Mouse (Mus musculus) intestine, embryonic 15.5 days (tissue): ENCODE results near the gene Hoxb5. TPM values are rescaled to one million over a fixed set of nuclear protein-coding genes. Genes with fewer than 3 reads are reported as not detected.
A peak's percentile ranks its signal among the peaks of the same experiment; 100 is the strongest.

Experiments
- ATAC-seq: fragments of 200-750 bp; cut with Nextera tagmentation; 2 replicates; pipeline ENCODE4 v1.8.0; 2017; ENCODE audit warnings: moderate TSS enrichment, moderate library complexity
- H3K27ac ChIP-seq: fragments of 300-500 bp; sonication (generic); 2 replicates; pipeline ENCODE4 v1.5.1; 2015; ENCODE audit warnings: mild to moderate bottlenecking, inconsistent platforms
- H3K27me3 ChIP-seq: fragments of 300-500 bp; sonication (generic); replicated peaks from 2 replicates; pipeline ENCODE4 v1.6.1; 2015; ENCODE audit warnings: inconsistent platforms
- H3K36me3 ChIP-seq: fragments of 300-500 bp; sonication (generic); 2 replicates; pipeline ENCODE4 v1.6.1; 2015; ENCODE audit warnings: inconsistent platforms
- H3K4me1 ChIP-seq: fragments of 300-500 bp; sonication (generic); replicated peaks from 2 replicates; pipeline ENCODE4 v1.6.1; 2015; ENCODE audit warnings: inconsistent platforms
- H3K4me2 ChIP-seq: fragments of 300-500 bp; sonication (generic); replicated peaks from 2 replicates; pipeline ENCODE4 v1.6.1; 2015; ENCODE audit warnings: mild to moderate bottlenecking, inconsistent platforms
- H3K4me3 ChIP-seq: fragments of 300-500 bp; sonication (generic); replicated peaks from 2 replicates; pipeline ENCODE4 v1.5.1; 2015; ENCODE audit warnings: inconsistent platforms
- H3K9ac ChIP-seq: fragments of 300-500 bp; sonication (generic); 2 replicates; pipeline ENCODE4 v1.6.1; 2015; ENCODE audit warnings: inconsistent platforms
- H3K9me3 ChIP-seq: fragments of 300-500 bp; sonication (generic); 2 replicates; pipeline ENCODE4 v1.6.1; 2016; ENCODE audit warnings: inconsistent platforms
- WGBS: fragments of 180-500 bp; shearing (Covaris S2); methylation state at CpG from one replicate; pipeline ENCODE4 v1.1.7; 2015; 5-methylcytosine and 5-hydroxymethylcytosine counted together
- polyA plus RNA-seq: library from polyadenylated mRNA; unstranded; fragments of >200 nt; fragmentation: Nextera tagmentation; extraction: Ambion mirVana; gene quantifications from 2 replicates; pipeline ENCODE4 v1.2.1, GENCODE M21; 2015

Gene Hoxb5
- polyA plus RNA-seq, result 27.2 and 31.3 TPM in 2 replicates

GRCm38 (mm10) chr11:96303151-96304099 lies at the start of gene Hoxb5:
Gene Hoxb5, plus strand, starts transcription at chr11:96303336.
- WGBS, result 1% methylated on average over 69 of the region's 69 CpGs
- Histone ChIP-seq H3K4me2 (peak within 1 kb of the TSS; percentile 81), H3K9ac (peak within 1 kb of the TSS; percentile 70), H3K4me1 (peaks cover 45% of the 10 kb centered on the region), H3K36me3 (no peaks in the 10 kb centered on the region), H3K27ac (peak within 1 kb of the TSS; percentile 90), H3K27me3 (peaks cover 37% of the 10 kb centered on the region), H3K9me3 (no peaks in the 10 kb centered on the region), H3K4me3 (peak within 1 kb of the TSS; percentile 46)
- ATAC-seq, result peak; percentile 62

GRCm38 (mm10) chr11:96254221-96254620 lies 48.9 kb upstream of the Hoxb5 start:
- no peak overlapping the region for H3K27ac ChIP-seq
- peaks cover 93% of the 10 kb centered on the region for H3K27me3 ChIP-seq

GRCm38 (mm10) chr11:96255111-96255995 lies 47.8 kb upstream of the Hoxb5 start:
- Histone ChIP-seq H3K4me2 (peak overlapping the region; percentile 36), H3K9ac (no peak overlapping the region), H3K27ac (no peak overlapping the region), H3K9me3 (no peaks in the 10 kb centered on the region), H3K27me3 (peaks cover 93% of the 10 kb centered on the region), H3K4me1 (peaks cover 8% of the 10 kb centered on the region; the same call in 1 of the 2 replicates), H3K36me3 (no peaks in the 10 kb centered on the region), H3K4me3 (0 out of 2 replicates have a peak overlapping the region, but pooled peaks have one; percentile 4)
- WGBS, result 3% methylated on average over 39 of the region's 39 CpGs
- ATAC-seq, result no peak

More at GRCm38 (mm10) chr11:96254221-96254620, 48.9 kb upstream of the Hoxb5 start:
- 4% methylated on average over 11 of the region's 11 CpGs for WGBS
- Histone ChIP-seq H3K4me2 (peak overlapping the region; percentile 37), H3K36me3 (no peaks in the 10 kb centered on the region), H3K9ac (no peak overlapping the region), H3K9me3 (no peaks in the 10 kb centered on the region), H3K4me3 (no peak overlapping the region), H3K4me1 (peaks cover 5% of the 10 kb centered on the region; the same call in 1 of the 2 replicates)
- no peak for ATAC-seq

- Histone ChIP-seq H3K27ac (no peak overlapping the region), H3K27me3 (peaks cover 93% of the 10 kb centered on the region), H3K4me3 (no peak overlapping the region), H3K4me2 (no peak overlapping the region), H3K9me3 (no peaks in the 10 kb centered on the region), H3K9ac (no peak overlapping the region), H3K36me3 (no peaks in the 10 kb centered on the region), H3K4me1 (peaks cover 10% of the 10 kb centered on the region; the same call in 1 of the 2 replicates)
- WGBS, result 4% methylated on average over 14 of the region's 14 CpGs
- ATAC-seq, result no peak
Measured at GRCm38 (mm10) chr11:96255996-96256445, 47.1 kb upstream of the Hoxb5 start.

GRCm38 (mm10) chr11:96257141-96257540 lies 46.0 kb upstream of the Hoxb5 start:
- H3K4me2 ChIP-seq, result no peak overlapping the region
- H3K27ac ChIP-seq, result no peak overlapping the region
- H3K36me3 ChIP-seq, result no peaks in the 10 kb centered on the region
- no peak overlapping the region for H3K4me3 ChIP-seq
- ATAC-seq, result no peak
- no peak overlapping the region for H3K9ac ChIP-seq
- H3K4me1 ChIP-seq, result peaks cover 7% of the 10 kb centered on the region; the same call in 1 of the 2 replicates
- peaks cover 94% of the 10 kb centered on the region for H3K27me3 ChIP-seq
- WGBS, result 33% methylated on average over 2 of the region's 2 CpGs
- H3K9me3 ChIP-seq, result no peaks in the 10 kb centered on the region

- Histone ChIP-seq H3K9ac (no peak overlapping the region), H3K4me3 (no peak overlapping the region), H3K4me1 (peaks cover 12% of the 10 kb centered on the region), H3K27me3 (peaks cover 93% of the 10 kb centered on the region), H3K4me2 (no peak overlapping the region), H3K27ac (no peak overlapping the region), H3K36me3 (no peaks in the 10 kb centered on the region), H3K9me3 (no peaks in the 10 kb centered on the region)
- ATAC-seq, result peak; percentile 26; the same call in 1 of the 2 replicates
- WGBS, result 16% methylated on average over 2 of the region's 2 CpGs
Measured at GRCm38 (mm10) chr11:96259038-96259437, 44.1 kb upstream of the Hoxb5 start.

- whole genome bisulfite sequencing, result 14% methylated on average over 1 of the region's 1 CpGs
- peak; percentile 57 for ATAC-seq
Measured at GRCm38 (mm10) chr11:96259511-96259910, 43.6 kb upstream of the Hoxb5 start.

GRCm38 (mm10) chr11:96260310-96260970 lies 42.7 kb upstream of the Hoxb5 start:
- H3K4me2 ChIP-seq, result peak overlapping the region; percentile 5; the same call in 1 of the 2 replicates
- no peak overlapping the region for H3K27ac ChIP-seq
- H3K9ac ChIP-seq, result no peak overlapping the region
- H3K9me3 ChIP-seq, result no peaks in the 10 kb centered on the region
- no peak for ATAC-seq
- H3K36me3 ChIP-seq, result no peaks in the 10 kb centered on the region
- WGBS, result 4% methylated on average over 23 of the region's 23 CpGs
- no peak overlapping the region for H3K4me3 ChIP-seq
- peaks cover 94% of the 10 kb centered on the region for H3K27me3 ChIP-seq
- peaks cover 12% of the 10 kb centered on the region for H3K4me1 ChIP-seq

More at GRCm38 (mm10) chr11:96259511-96259910, 43.6 kb upstream of the Hoxb5 start:
- Histone ChIP-seq H3K4me2 (no peak overlapping the region), H3K36me3 (no peaks in the 10 kb centered on the region), H3K4me1 (peaks cover 12% of the 10 kb centered on the region), H3K4me3 (no peak overlapping the region), H3K9ac (no peak overlapping the region), H3K27ac (no peak overlapping the region), H3K9me3 (no peaks in the 10 kb centered on the region), H3K27me3 (peaks cover 93% of the 10 kb centered on the region)

GRCm38 (mm10) chr11:96261323-96261890 lies 41.7 kb upstream of the Hoxb5 start:
- no peaks in the 10 kb centered on the region for H3K9me3 ChIP-seq
- no peaks in the 10 kb centered on the region for H3K36me3 ChIP-seq
- H3K4me1 ChIP-seq, result peaks cover 12% of the 10 kb centered on the region
- H3K4me3 ChIP-seq, result no peak overlapping the region
- WGBS, result 4% methylated on average over 24 of the region's 24 CpGs
- ATAC-seq, result no peak
- no peak overlapping the region for H3K27ac ChIP-seq
- no peak overlapping the region for H3K4me2 ChIP-seq
- H3K9ac ChIP-seq, result no peak overlapping the region
- peaks cover 92% of the 10 kb centered on the region for H3K27me3 ChIP-seq

GRCm38 (mm10) chr11:96262262-96262830 lies 40.8 kb upstream of the Hoxb5 start:
- WGBS, result 14% methylated on average over 6 of the region's 6 CpGs
- H3K36me3 ChIP-seq, result no peaks in the 10 kb centered on the region
- peaks cover 12% of the 10 kb centered on the region for H3K4me1 ChIP-seq
- no peak for ATAC-seq
- no peak overlapping the region for H3K4me2 ChIP-seq
- H3K9ac ChIP-seq, result no peak overlapping the region
- peaks cover 93% of the 10 kb centered on the region for H3K27me3 ChIP-seq
- no peaks in the 10 kb centered on the region for H3K9me3 ChIP-seq
- no peak overlapping the region for H3K4me3 ChIP-seq
- H3K27ac ChIP-seq, result no peak overlapping the region
